Mouse (Mus musculus): ENCODE data around the gene Hba-a1.

DNA sequence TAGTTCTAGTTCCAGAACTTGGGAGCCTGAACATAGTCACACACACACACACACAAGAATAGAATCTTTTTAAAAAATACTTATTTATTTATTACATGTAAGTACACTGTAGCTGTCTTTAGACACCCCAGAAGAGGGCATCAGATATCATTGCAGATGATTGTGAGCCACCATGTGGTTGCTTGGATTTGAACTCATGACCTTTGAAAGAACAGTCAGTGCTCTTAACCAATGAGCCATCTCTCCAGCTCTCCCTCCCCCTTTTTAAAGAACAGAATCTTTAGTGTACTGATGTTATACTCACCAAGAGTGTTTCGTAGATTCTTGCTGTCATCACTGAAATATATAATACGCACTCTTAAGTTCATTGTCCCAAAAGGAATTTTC is 15.2 kb downstream of the Hba-a1 start:
- TF ChIP-seq CTCF (IDR thresholded peaks at IDR 0.05; ENCODE audit: borderline replicate concordance, insufficient read depth, low read depth, low read length), result no peak
- TF ChIP-seq POLR2A (IDR thresholded peaks at IDR 0.05; ENCODE audit: borderline replicate concordance, insufficient read depth, low read length), result no peak

All from cerebellum, adult 2 months (tissue).